Mouse (Mus musculus) right cerebral cortex, postnatal 4 days (tissue): ENCODE measurements at regions not wholly inside any gene's neighbourhood (a gene's known extent, or its start where the extent isn't known, plus 50 kb on each side); places are given as distances from the start of the nearest gene placed in this dataset.

ENCODE experiments used
- DNase-seq: peaks from one replicate; pipeline ENCODE4 v3.0.0-alpha.2; 2022

GRCm38 (mm10) chr4:79052723-79053122, 841.0 kb upstream of the Ptprd start:
- DNase-seq: peak; percentile 11
